Mouse (Mus musculus) bone marrow macrophage, adult 2 months (primary cell): Measurements from ENCODE around the gene Dnajb6.

Source experiments
- CTCF ChIP-seq: IDR thresholded peaks from 2 replicates; pipeline ENCODE4 v1.5.1; 2012; ENCODE audit warnings: low read depth, mild to moderate bottlenecking, low read length, moderate library complexity
- POLR2A ChIP-seq: IDR thresholded peaks from 2 replicates; pipeline ENCODE4 v1.6.1; 2012; ENCODE audit warnings: mild to moderate bottlenecking, low read depth, low read length, borderline replicate concordance

GRCm38 (mm10) chr5:29772038-29772437 is 36.5 kb downstream of the Dnajb6 start:
- TF ChIP-seq CTCF = no peak
- no peak for TF ChIP-seq POLR2A
